Mouse (Mus musculus) thymus, adult 18-20 months (tissue): ENCODE data around the gene Abr.

Source experiments
- DNase-seq, 2 experiments: peaks; one replicate each; pipeline ENCODE4 v3.0.0; 2022; ENCODE audit warnings: mixed read lengths in 2 of 2

Abr gene

GRCm38 (mm10) chr11:76399587-76400330 lies 222.4 kb downstream of the Abr start:
- peak in 1 of 2 experiments; percentile 21 for DNase-seq

DNA sequence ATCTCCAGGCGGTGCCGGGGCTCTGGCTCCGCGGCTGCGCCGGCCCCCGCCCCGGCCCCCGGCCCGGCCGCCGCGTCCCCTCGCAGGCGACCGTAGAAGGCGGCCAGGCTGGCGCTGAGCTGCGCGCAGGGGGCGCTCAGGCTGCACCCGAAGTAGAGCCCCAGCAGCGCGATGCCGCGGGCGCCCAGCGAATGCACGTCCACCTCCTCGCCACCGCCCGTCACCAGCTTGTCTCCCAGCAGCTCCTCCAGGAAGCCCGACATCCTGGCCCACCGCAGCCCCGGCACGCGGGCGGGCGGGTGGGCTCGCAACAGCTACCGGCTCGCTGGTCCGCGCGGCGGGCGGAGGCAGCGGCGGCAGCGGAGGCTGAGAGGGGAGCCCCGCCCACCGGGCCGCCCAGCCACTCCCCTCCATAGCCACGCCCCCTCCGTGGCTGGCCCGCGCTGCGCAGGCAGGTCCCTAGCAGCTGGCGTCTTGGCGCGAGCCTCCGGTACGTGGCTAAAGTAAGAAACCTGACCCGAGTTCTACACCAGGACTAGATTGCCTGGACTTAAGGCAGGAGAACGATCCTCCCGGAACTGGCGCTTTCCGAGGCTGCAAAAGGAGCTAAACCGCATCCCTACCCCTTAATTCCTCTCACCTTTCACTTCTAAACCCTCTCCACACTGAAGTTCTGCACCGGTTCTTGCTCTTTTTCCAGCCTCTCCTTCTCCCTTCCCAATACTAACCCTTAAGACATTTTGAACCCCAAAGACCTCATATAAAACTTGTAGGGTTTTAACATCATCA lies 223.1 kb downstream of the Abr start, which contains the start of gene Nxn:
Gene Nxn, minus strand, starts transcription at position 343 of the 789 bp plus-strand sequence.
- DNase-seq: peak; percentile 79 to 82

DNA sequence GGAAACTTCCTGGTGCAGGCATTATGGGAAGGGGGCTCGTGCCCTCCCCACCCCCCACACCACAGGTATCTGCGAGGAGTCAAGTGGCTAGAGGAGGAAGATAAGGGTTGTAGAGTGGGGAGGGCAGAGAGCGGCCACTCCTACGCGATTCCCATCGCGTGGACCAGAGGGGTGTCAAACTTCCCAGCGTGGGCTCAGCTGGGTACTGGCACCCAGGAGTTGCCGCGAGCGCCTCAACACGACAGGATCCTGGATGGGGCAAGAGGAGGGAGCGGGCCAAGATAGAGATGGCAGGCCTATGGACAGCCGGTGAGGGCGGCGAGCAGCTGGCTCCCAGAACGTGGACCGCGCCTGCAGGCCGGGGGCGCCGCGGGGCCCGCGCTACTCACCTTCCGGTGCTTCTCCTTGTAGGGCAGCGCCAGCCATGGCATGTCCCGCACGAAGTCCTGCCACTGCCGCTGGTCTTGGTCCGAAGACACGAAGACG lies 223.8 kb downstream of the Abr start:
- DNase-seq: no peak

GRCm38 (mm10) chr11:76397650-76398311 lies 224.3 kb downstream of the Abr start:
- DNase-seq: peak in 1 of 2 experiments; percentile 13

DNA sequence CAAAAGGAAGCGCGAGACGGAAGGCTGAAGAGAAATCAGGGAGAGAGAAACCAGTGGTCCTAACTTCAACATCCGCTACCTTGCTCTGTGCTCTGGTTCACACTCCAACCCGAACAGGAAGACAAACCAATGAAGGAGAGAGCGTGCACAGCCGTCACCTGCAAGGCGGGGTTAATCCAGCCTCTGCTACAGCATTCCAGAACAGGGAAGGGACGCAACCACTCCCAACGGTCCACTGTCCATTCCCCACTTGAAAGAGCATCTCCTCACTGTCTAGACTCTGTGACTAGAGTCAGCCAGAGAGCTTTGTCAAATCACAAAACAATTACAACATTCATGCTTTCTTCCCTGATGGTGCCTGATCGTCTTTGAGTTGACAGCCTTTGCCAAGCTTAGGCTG lies 229.1 kb downstream of the Abr start:
- no peak for DNase-seq

DNA sequence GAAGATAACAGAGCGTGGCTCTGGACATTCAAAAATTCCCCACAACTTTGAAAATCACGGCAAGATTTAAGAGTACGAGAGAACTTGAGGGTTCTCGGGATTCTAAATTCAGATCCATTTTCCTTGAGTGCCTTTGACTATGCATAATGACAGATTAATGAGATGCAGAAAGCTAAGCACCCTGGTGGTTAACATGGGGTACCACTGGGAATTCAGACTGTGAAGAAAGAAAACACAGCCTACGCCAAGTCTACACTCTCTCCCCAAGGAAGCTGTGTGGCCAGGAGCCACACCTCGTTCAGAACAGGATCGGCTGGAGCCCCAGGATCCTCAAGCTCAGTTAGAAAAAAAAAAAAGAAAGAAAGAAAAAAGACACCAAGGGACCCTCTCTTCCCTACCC lies 229.6 kb downstream of the Abr start:
- DNase-seq: no peak

- no peak for DNase-seq
Observed at GRCm38 (mm10) chr11:76388711-76389110, 233.4 kb downstream of the Abr start.

GRCm38 (mm10) chr11:76387097-76387496 lies 235.0 kb downstream of the Abr start:
- DNase-seq: no peak

GRCm38 (mm10) chr11:76385746-76386145 lies 236.4 kb downstream of the Abr start:
- no peak for DNase-seq

DNA sequence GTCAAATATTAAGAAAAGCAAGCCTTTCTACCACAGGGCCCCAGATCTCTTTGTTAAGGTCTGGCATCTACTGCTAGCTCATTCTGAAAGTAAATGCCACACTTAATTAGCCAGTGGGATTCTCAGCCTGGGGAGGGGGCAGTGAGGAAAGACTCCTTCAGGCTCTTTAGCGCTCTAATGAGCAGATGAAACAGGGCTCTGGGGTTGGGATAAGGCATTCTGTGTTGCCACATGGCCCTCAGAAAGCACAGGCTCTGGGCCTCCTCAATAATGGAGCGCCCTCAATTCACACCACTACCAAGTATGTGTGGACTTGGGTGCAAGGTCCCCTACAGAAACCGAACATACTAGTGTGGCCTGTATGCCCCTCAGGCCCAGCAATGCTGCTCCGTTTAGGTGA lies 237.1 kb downstream of the Abr start:
- no peak for DNase-seq

GRCm38 (mm10) chr11:76384307-76384706 lies 237.8 kb downstream of the Abr start:
- DNase-seq: no peak

- no peak for DNase-seq
Observed at GRCm38 (mm10) chr11:76382711-76383324, 239.3 kb downstream of the Abr start.

DNA sequence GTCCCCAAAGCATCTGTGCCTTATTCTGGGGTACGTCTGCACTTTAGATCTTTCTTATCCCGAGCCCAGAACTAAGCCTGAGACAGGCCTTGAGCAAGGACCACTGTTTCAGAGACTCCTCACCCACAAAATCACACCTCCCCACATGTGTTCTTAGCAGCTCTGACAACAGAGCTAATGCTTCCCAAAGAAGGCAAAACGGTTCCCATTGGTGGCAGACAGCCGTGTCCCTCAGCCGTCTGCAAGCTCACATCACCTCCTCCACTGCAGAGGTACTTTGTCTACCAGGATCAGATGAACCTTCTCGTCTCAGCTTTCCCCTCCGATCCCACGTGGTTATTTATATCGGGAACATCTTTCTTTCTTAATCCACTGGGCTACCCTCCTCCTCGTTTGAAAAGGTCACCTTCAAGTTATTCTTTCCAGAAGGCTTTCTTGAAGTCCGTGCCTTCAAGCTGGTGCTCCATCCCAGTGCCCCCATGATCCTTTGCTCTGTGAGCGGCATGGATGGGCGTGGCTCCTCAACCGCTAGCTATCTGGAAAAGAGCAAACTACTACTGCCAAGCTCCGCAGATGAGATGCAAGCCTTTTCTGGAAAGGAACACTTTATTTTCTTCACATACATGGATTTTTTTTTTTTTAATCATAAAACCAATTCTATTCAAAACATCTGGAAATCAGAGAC lies 240.8 kb downstream of the Abr start:
- no peak for DNase-seq

- DNase-seq: no peak
Observed at GRCm38 (mm10) chr11:76379921-76380544, 242.1 kb downstream of the Abr start.

DNA sequence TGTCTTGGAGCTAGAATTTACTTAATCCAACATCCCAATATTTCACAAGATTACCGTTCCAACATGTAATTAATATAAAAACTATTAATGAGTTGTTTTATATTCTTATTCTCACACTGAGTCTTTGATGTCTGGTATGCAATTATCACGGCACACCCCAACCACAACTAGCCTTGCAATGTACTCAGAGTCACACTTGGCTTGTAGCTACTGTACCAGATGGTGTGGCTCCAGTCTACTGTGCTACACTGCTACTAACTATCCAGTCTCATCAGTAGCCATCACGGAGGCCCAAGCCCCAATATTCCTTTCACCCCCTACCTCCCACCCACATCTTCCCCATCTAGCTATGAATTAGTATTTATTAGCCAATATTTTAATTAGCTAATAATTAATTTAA lies 245.7 kb downstream of the Abr start:
- DNase-seq: no peak

DNA sequence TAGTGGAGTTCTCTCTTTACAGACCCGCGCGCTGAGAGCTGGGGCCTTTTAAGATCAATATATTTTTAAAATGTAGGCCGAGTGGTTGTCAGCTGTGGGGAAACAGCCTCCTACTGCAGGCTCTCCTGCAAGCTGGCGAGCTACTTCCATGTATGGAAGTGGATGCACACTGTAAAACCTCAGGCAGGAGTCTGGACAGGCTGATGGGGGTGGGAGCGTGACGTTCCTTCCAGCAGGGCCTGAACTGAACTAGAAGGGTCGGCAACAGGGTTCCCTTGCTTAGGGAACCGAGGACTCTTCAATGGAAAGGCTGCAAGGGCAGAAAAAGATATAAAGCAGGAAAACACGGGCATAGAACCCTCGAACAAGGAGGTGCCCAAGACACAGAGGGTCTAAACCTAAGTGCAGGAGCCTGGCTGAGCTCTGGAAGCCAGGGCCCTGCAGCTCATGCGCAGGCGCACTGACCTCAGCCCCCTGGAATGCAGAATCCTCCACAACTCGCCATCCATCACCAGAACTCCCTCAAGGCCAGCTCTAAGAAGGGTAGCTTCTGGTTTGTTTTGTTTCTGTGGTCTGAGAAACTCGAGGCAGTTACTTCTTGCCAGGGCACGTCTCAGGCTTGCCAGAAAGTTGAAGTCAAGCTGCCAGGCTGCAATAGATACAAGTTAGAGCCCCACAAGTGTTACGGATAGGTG lies 247.5 kb downstream of the Abr start:
- DNase-seq: peak in 1 of 2 experiments; percentile 8

GRCm38 (mm10) chr11:76372534-76372933 lies 249.6 kb downstream of the Abr start:
- no peak for DNase-seq

GRCm38 (mm10) chr11:76372120-76372519 lies 250.0 kb downstream of the Abr start:
- DNase-seq: no peak

GRCm38 (mm10) chr11:76370491-76370890 lies 251.6 kb downstream of the Abr start:
- DNase-seq: no peak
